Mouse (Mus musculus) heart, adult 11 months (tissue): Measurements from ENCODE around the gene Pou2f3.

ENCODE experiments used
- DNase-seq: peaks from one replicate; pipeline ENCODE4 v3.0.0; 2022

Pou2f3 gene

GRCm38 (mm10) chr9:43230886-43231285 is 20.7 kb upstream of the Pou2f3 start:
- DNase-seq, result peak; percentile 98

DNA sequence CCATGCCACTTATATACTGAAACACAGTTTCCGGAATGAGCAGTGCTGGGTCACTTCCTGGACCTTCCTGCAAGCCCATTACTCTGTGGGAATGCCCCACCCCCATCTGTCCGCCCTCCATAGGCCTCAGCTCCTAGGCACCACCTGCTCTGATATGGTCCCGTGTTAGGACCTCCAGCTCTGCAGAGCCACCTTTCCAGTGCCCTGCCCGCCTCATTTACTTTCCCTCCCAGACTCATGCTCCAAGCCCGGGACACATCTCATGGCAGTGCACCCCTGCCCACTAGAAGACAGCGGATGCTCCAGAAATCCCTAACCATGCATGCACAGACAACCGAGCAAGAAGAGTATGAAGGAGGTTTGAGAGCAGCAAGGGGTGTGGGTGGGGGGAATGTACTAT is 19.8 kb upstream of the Pou2f3 start:
- DNase-seq, result peak; percentile 93

DNA sequence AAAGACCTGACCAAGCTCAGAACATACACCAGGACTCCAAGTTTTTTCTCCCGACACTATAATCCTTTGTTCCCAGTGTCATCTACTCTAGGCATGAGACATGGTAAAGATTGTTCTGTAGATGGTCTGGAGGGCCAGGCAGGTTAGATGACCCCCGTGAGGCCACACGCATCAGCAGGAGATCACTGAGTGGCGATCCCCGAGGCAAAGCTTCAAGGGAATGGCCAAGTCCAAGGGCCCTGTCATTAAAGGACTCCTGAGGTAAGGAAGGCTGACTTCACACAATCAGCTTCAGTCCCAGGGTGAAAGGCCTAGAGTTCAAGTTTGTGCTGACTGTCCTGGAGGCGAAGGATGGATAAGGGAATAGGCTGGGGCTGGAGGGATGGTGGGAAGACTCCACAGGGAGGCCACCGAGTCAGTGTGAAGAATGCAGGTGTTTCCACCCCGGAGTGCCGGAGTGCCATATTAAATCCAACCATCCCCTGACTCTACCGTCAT is 19.3 kb upstream of the Pou2f3 start:
- DNase-seq, result peak; percentile 90

DNA sequence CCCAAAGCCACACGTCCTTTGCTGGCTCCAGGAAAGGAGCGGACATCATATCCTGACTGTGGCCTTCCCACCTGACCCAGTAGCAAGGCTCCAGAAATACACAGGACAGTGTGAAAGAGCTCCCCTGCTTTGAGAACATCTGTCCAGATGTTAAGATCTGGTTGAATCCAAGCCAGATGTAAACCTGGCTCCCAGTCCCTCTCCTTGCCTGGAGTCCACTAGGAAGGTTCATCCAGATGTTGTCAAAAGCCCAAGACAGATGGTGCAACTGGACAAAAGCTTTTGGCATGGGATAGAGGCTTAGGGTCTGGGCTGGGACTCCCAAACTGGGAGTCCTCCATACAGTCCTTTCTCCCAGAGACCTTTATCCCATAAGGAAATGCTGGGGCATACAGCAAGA is 18.6 kb upstream of the Pou2f3 start:
- DNase-seq, result peak; percentile 95

GRCm38 (mm10) chr9:43227626-43228025 is 17.5 kb upstream of the Pou2f3 start:
- DNase-seq, result peak; percentile 93

DNA sequence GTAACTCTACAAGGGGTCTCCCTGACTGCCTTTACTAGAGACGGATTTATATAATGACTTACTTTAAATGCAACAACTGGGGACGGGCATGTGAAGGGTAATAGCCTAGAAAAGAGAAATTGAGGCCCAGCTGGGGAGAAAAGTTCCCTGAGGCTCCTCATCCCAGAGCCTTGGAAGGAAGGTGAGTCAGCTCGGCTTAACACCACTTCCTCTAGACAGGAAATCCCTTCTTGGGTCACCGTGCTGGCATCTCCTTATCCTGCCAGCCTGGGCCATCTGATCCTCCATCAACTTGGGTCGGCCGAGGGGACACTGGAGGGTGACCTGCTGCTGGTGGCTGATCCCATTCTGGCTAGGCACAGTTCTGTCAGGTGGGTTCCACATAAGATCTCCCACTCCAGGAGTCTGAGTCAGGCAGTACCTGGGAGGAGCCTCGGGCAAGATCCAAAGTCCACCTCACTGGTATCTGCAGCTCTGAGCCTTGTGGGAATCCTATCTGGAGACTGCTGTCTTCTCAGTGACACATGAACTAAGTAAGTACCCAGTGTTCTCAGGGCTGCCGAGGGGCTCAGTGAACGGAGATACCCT is 16.5 kb upstream of the Pou2f3 start:
- DNase-seq, result peak; percentile 94

DNA sequence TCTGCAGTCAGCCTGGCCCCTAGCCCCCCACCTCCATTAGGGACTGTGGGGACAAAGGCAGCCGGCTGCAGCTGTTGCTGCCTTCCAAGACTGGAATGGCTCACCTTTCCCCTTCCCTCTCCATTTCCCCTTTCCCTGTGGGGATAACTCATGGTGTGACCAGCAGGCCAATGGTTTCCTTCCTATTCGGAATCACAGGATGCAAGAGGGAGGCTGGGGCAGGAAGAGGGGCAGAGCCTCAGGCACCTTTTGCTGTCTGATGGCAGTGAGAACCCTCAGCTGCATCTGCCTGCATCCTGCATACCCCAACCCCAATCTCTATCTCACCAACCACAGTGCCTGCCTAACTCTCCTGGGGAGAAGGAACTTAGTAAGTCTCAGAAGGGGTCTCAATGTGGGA is 15.3 kb upstream of the Pou2f3 start:
- DNase-seq, result peak; percentile 91

- peak; percentile 95 for DNase-seq
Observed at GRCm38 (mm10) chr9:43224771-43225355, 14.7 kb upstream of the Pou2f3 start.

DNA sequence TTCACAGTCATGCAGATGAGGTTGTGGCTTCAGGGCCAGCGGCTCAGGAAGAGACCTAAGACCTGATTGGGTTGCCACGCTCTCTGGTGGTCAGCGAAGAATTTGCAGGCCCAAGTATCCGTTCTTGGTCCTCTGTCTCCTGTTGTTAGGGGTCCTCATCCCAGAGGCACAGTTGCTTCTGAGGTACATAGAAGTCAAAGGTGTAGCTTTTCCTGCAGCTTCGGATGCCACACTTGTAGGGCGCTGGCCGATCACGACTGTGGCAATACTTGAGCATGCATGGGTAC is 12.2 kb upstream of the Pou2f3 start:
- DNase-seq, result no peak

GRCm38 (mm10) chr9:43221643-43222428 is 11.7 kb upstream of the Pou2f3 start:
- DNase-seq, result peak; percentile 93

DNA sequence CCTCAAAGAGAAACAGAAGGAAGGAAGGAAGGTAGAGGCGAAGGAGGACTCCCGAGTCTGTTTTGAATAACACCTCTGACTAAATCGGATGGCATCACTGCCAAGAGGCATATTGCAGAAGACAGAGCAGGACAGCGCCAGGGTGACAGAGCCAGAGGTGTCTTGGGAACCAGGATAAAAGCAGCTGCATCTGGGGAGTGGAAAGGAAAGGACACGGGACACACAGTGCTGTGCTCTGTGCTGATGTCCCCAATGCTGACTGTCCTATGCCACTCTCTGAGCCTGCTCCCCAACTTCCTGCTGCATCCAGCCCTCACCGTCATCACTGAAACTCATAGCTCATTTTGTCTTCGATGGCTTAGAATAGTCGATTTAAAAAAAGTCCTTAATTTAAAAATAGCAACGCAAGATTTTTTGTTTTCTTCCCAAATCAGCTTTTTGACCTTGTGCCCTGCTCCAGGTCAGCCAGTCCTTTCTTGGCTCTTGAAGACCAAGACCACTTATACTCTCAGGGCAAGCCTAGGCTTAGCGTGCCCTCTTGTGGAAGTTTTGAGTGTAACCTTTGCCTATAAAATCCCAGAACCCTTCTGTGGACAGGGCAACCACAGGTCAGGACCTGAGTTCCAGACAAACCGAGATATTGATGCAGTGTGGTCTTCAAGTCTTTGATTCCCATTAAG is 742 bp upstream of the Pou2f3 start:
- DNase-seq, result peak; percentile 95

GRCm38 (mm10) chr9:43206022-43206390 is 4.2 kb downstream of the Pou2f3 start:
- no peak for DNase-seq

GRCm38 (mm10) chr9:43205343-43206021 is 4.7 kb downstream of the Pou2f3 start:
- peak; percentile 87 for DNase-seq

DNA sequence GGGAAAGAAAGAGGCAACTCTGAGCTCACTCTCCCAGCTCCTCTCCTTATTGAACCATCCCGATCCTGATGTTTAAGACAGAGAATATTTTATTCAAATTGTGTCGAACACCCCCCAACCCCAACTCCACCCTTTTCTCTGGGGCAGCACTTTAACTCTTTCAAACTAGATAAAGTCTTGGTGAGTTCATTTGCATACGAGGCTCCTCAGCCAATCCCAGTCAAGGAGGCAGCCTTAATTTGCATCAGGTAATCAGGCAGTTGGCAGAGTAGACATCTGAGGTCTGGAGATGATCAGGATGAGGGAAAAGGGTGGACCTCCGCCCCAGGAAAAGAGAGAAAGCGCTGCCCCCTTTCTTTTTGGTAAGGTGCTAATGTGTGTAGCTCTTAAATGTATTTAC is 10.0 kb downstream of the Pou2f3 start:
- DNase-seq, result no peak

- DNase-seq, result no peak
Observed at GRCm38 (mm10) chr9:43194001-43194400, 16.2 kb downstream of the Pou2f3 start.

GRCm38 (mm10) chr9:43191561-43191960 is 18.6 kb downstream of the Pou2f3 start:
- DNase-seq, result no peak

DNA sequence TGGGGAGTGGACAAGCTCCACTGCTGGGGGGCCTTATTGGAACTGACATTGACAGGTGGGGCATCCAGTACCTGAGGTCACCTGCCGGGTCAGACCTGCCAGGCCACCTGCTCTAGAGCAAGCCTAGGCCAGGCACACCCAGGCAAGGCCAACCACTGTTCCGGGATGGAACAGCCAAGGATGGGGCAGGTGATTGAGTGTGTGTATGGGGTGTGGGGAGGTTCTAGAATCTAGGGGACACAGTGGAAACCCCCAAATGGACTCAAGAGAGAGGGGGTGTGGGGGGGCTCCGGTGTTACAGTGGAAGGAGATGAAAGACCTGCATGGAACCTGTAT is 21.2 kb downstream of the Pou2f3 start:
- no peak for DNase-seq

GRCm38 (mm10) chr9:43188309-43189020 is 21.7 kb downstream of the Pou2f3 start:
- no peak for DNase-seq

DNA sequence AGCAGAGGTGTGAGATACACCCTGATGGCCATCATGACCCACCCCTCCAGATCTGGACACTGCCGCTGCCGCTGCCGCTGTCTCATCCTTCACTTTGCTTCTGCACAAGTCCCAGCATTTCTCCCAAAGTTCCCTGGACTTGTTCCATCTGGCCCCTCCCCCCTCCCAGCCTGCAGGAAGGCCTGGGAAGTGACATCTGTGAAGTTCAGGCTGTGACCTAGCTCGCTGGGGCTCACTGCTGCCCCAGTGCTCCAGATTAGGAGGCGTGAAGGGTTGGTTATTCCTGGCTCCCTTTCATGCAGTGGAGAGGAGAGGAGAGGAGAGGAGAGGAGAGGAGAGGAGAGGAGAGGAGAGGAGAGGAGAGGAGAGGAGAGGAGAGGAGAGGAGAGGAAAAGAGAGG is 30.6 kb downstream of the Pou2f3 start:
- peak; percentile 93 for DNase-seq

DNA sequence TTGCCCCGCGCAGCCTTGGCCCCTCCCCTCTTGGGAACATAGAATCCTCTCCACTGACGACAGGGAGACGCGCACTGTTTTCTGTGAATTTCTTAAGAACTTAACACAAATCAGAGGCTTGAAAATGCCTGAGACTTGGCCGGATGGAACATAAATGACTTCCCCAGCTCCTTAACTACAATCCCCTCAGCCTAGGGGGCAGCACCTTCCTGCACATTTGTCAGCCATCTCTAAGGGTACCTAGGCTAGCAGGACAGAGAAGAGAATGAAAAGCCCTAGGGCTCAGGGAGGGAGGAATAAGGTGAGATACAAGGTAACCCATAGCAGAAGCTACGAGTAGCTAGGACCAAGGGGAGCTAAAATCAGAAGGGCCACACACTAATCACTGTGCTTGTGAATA is 32.0 kb downstream of the Pou2f3 start:
- no peak for DNase-seq

DNA sequence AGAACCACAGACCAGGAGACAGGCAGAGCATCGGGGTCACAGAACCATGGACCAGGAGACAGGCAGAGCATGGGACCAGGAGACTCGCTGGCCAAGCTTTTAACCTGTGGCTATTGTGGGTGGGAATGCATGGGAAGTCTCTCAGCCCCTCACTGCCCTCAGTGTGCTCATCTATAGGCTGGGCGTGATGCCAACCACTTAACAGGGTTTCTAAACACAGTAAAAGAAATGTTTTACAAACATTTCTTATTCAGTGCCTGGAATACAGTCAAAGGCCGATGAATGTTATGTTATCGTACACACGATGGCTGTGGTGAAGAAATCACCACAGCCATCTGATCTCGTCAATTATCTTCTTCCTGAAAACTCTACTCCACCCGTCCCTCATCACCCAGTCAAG is 43.1 kb downstream of the Pou2f3 start:
- no peak for DNase-seq

DNA sequence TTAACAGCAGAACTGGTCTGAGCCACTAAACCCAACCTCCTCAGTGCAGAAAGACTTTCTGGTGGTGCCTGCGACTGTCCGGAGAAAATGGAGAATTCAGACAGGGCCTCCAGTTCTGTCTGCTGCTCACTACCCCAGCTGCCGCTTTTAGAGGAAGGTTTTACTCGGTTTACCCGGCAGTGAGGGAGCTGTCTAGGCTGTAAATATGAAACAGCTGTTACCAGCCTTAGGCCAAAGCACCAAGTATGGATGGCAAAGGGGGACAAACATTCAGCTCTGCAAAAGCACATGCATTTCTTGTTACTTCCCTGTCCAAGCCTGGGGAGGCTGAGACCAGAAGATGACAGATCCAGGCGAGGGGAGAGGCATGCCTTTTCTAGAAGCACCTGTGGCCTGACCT is 43.8 kb downstream of the Pou2f3 start:
- no peak for DNase-seq

DNA sequence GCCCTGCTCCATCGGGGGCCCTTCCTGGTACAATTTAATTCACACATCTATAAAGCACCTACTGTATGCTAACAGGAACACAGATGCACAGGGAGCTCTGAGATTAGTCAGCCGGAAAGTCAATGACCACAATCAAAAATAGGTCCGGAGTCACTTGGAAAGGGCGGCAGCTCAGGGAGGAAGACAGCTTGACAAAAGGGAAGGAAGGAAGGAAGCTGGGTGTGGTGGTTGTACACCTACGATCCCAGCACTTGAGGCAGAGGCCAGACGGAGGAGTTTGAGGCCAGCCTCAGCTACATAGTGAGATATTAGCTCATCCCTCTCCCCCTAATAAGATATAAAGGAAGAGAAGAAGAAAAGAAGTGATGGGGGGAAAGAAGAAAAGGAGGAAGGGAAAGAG is 54.2 kb downstream of the Pou2f3 start:
- peak; percentile 92 for DNase-seq
